13 mouse cellular contexts compared by ENCODE assay signal in genomic region chr9:67529600-67529999, GRCm38 (mm10). TPM values are rescaled to one million over a fixed set of nuclear protein-coding genes. Genes with fewer than 3 reads are reported as not detected.
DNase-seq lines count a peak whose midpoint lies in the region; ATAC-seq and TF ChIP-seq lines count a peak whose summit lies in the region.
"Had no signal": no experiment of that assay in that cellular context is flagged by ENCODE, and none has a peak within 500 bp of the region (broad histone marks: within the 10 kb centered on the region; RNA-seq: fewer than 3 reads in every experiment).

No protein-coding gene starts in this region.

- H3K9ac ChIP-seq in hindbrain, postnatal 0 days (replicated peaks; ENCODE audit: low read length) = no peak overlapping the region
- no peak overlapping the region for H3K9ac ChIP-seq in hindbrain, embryonic 16.5 days (ENCODE audit: low read depth, low read length)
- H3K9ac ChIP-seq in embryonic facial prominence, embryonic 14.5 days (ENCODE audit: low read depth, low read length) = no peak overlapping the region
- no peak overlapping the region for H3K9ac ChIP-seq in heart, embryonic 11.5 days (ENCODE audit: low read depth, low read length)
- H3K9ac ChIP-seq: neural tube, embryonic 15.5 days had no signal

- no peak for ATAC-seq in hindbrain, postnatal 0 days
- no peak for ATAC-seq in hindbrain, embryonic 16.5 days
- ATAC-seq in embryonic facial prominence, embryonic 14.5 days (ENCODE audit: low read depth) = no peak
- no peak for ATAC-seq in heart, embryonic 11.5 days (replicated peaks; ENCODE audit: insufficient number of reproducible peaks, low FRiP score, low TSS enrichment)

- H3K4me3 ChIP-seq in hindbrain, postnatal 0 days (ENCODE audit: low read length) = no peak overlapping the region
- no peak overlapping the region for H3K4me3 ChIP-seq in hindbrain, embryonic 16.5 days (ENCODE audit: low read length)
- H3K4me3 ChIP-seq in embryonic facial prominence, embryonic 14.5 days (ENCODE audit: low read depth, low read length) = no peak overlapping the region
- H3K4me3 ChIP-seq in heart, embryonic 11.5 days (ENCODE audit: low read depth, low read length) = no peak overlapping the region
- H3K4me3 ChIP-seq: midbrain, embryonic 10.5 days; neural tube, embryonic 15.5 days had no signal

- no peak for TF ChIP-seq CTCF in hindbrain, postnatal 0 days (IDR thresholded peaks at IDR 0.05; ENCODE audit: low read depth)

- no peaks in the 10 kb centered on the region for H3K36me3 ChIP-seq in hindbrain, postnatal 0 days (ENCODE audit: insufficient read depth, low read length)
- no peaks in the 10 kb centered on the region for H3K36me3 ChIP-seq in hindbrain, embryonic 16.5 days (ENCODE audit: control insufficient read depth, insufficient read depth, low read length)
- H3K36me3 ChIP-seq in embryonic facial prominence, embryonic 14.5 days (ENCODE audit: control insufficient read depth, insufficient read depth, low read length) = no peaks in the 10 kb centered on the region
- H3K36me3 ChIP-seq in heart, embryonic 11.5 days (ENCODE audit: control insufficient read depth, insufficient read depth, low read length) = no peaks in the 10 kb centered on the region
- H3K36me3 ChIP-seq: midbrain, embryonic 10.5 days; neural tube, embryonic 15.5 days had no signal

- H3K4me1 ChIP-seq in hindbrain, postnatal 0 days (ENCODE audit: insufficient read depth, low read length) = 0 out of 2 replicates have a peak, but pooled peaks cover 3% of the 10 kb centered on the region
- no peaks in the 10 kb centered on the region; the same call in 1 of the 2 replicates for H3K4me1 ChIP-seq in hindbrain, embryonic 16.5 days (ENCODE audit: control insufficient read depth, insufficient read depth, low read depth, low read length)
- H3K4me1 ChIP-seq in embryonic facial prominence, embryonic 14.5 days (ENCODE audit: control insufficient read depth, insufficient read depth, low read length) = no peaks in the 10 kb centered on the region
- peaks cover 23% of the 10 kb centered on the region for H3K4me1 ChIP-seq in heart, embryonic 11.5 days (ENCODE audit: control insufficient read depth, insufficient read depth, low read length)

- no peak overlapping the region for H3K4me2 ChIP-seq in hindbrain, postnatal 0 days (ENCODE audit: low read depth, low read length)
- H3K4me2 ChIP-seq in hindbrain, embryonic 16.5 days (ENCODE audit: low read length) = no peak overlapping the region
- no peak overlapping the region for H3K4me2 ChIP-seq in embryonic facial prominence, embryonic 14.5 days (ENCODE audit: low read depth, low read length)
- peak overlapping the region; percentile 46 for H3K4me2 ChIP-seq in heart, embryonic 11.5 days
- H3K4me2 ChIP-seq: neural tube, embryonic 15.5 days had no signal

- WGBS in hindbrain, postnatal 0 days = 70% methylated on average over 5 of the region's 5 CpGs
- WGBS in hindbrain, embryonic 16.5 days = 74% methylated on average over 5 of the region's 5 CpGs
- 50% methylated on average over 5 of the region's 5 CpGs for WGBS in embryonic facial prominence, embryonic 14.5 days
- WGBS in heart, embryonic 11.5 days (ENCODE audit: insufficient replicate concordance) = 44% methylated on average over 5 of the region's 5 CpGs

- H3K27ac ChIP-seq in hindbrain, postnatal 0 days = no peak overlapping the region
- H3K27ac ChIP-seq in hindbrain, embryonic 16.5 days (ENCODE audit: low read depth, low read length) = no peak overlapping the region
- H3K27ac ChIP-seq in embryonic facial prominence, embryonic 14.5 days (replicated peaks; ENCODE audit: low read depth, low read length) = no peak overlapping the region
- H3K27ac ChIP-seq in heart, embryonic 11.5 days (ENCODE audit: low read depth, low read length) = peak overlapping the region; percentile 85
- H3K27ac ChIP-seq: midbrain, embryonic 10.5 days; neural tube, embryonic 15.5 days had no signal

- peak; percentile 11 for DNase-seq in hindbrain, postnatal 0 days (ENCODE audit: low spot score)
- DNase-seq in embryonic facial prominence, embryonic 14.5 days (ENCODE audit: low spot score) = peak; percentile 48
- DNase-seq in kidney, postnatal 36 days = peak; percentile 22 to 28
- no peak for DNase-seq in cerebellum, postnatal 10 days
- no peak for DNase-seq in embryo, embryonic 10.5 days (ENCODE audit: low spot score)
- DNase-seq: adrenal gland, postnatal 10 days; B cell, adult 2 months; cerebellum, adult 9-11 months; thymus, postnatal 4 days had no signal

- H3K9me3 ChIP-seq in hindbrain, postnatal 0 days (ENCODE audit: low read length) = no peaks in the 10 kb centered on the region
- no peaks in the 10 kb centered on the region for H3K9me3 ChIP-seq in hindbrain, embryonic 16.5 days (ENCODE audit: control insufficient read depth, low read length)
- H3K9me3 ChIP-seq in embryonic facial prominence, embryonic 14.5 days (ENCODE audit: control insufficient read depth, low read length) = no peaks in the 10 kb centered on the region
- H3K9me3 ChIP-seq in heart, embryonic 11.5 days (replicated peaks; ENCODE audit: control insufficient read depth, low read length) = no peaks in the 10 kb centered on the region
- H3K9me3 ChIP-seq: midbrain, embryonic 10.5 days; neural tube, embryonic 15.5 days had no signal

- no peaks in the 10 kb centered on the region for H3K27me3 ChIP-seq in hindbrain, postnatal 0 days (ENCODE audit: insufficient read depth, low read length)
- no peaks in the 10 kb centered on the region for H3K27me3 ChIP-seq in hindbrain, embryonic 16.5 days (replicated peaks; ENCODE audit: control insufficient read depth, insufficient read depth, low read length)
- no peaks in the 10 kb centered on the region for H3K27me3 ChIP-seq in embryonic facial prominence, embryonic 14.5 days (replicated peaks; ENCODE audit: control insufficient read depth, insufficient read depth, low read length)
- H3K27me3 ChIP-seq in heart, embryonic 11.5 days (ENCODE audit: control insufficient read depth, insufficient read depth, low read length) = no peaks in the 10 kb centered on the region
- H3K27me3 ChIP-seq: neural tube, embryonic 15.5 days had no signal

RNA-seq across cellular contexts. Expression of gene Tln2, which starts 29.9 kb away (rescaled TPM):
- 71.1 and 72.8 TPM in 2 replicates for total RNA-seq in hindbrain, postnatal 0 days (2014; rRNA removed)
- 51.8 and 59.3 TPM in 2 replicates for polyA plus RNA-seq in hindbrain, postnatal 0 days (2015; fragmentation: Nextera tagmentation; extraction: Ambion mirVana)
- polyA plus RNA-seq in hindbrain, embryonic 16.5 days (2015; fragmentation: Nextera tagmentation; extraction: Ambion mirVana) = 28.5 and 37.9 TPM in 2 replicates
- polyA plus RNA-seq in embryonic facial prominence, embryonic 14.5 days (2014; fragmentation: Nextera tagmentation; extraction: Ambion mirVana) = 42.0 and 46.3 TPM in 2 replicates
- polyA plus RNA-seq in heart, embryonic 11.5 days (2014; fragmentation: Nextera tagmentation; extraction: Ambion mirVana) = 32.7 and 43.8 TPM in 2 replicates

Comparison
In these comparisons a context has a peak if more than half of its experiments do, and no peak if none do; other contexts are left out.
1. DNase-seq: peak in hindbrain, postnatal 0 days (single experiment), embryonic facial prominence, embryonic 14.5 days (single experiment) and kidney, postnatal 36 days (2 of 2); none in cerebellum, postnatal 10 days (0 of 2) and embryo, embryonic 10.5 days (single experiment).